8 mouse cellular contexts compared by ENCODE assay signal in genomic region chr4:148941321-148941720, GRCm38 (mm10).
DNase-seq lines count a peak whose midpoint lies in the region; ATAC-seq and TF ChIP-seq lines count a peak whose summit lies in the region.

No protein-coding gene starts in this region.

- no peak overlapping the region for H3K4me3 ChIP-seq in heart, embryonic 10.5 days
- peak overlapping the region in 1 of 2 experiments; percentile 52; a peak in 3 of 4 replicates for H3K4me3 ChIP-seq in MEL (ENCODE audit: control insufficient read depth in 1 of 2, insufficient read depth in 1 of 2, low read depth in 2 of 2, low read length in 2 of 2)
- no peak overlapping the region for H3K4me3 ChIP-seq in hindbrain, embryonic 14.5 days (replicated peaks; ENCODE audit: low read length)
- H3K4me3 ChIP-seq in midbrain, embryonic 10.5 days = peak overlapping the region; percentile 42

- ATAC-seq in hindbrain, embryonic 14.5 days (ENCODE audit: low FRiP score) = no peak

- peak overlapping the region; percentile 81 for H3K9ac ChIP-seq in MEL (ENCODE audit: control insufficient read depth, low read depth, low read length, poor library complexity, severe bottlenecking)
- H3K9ac ChIP-seq in hindbrain, embryonic 14.5 days = 0 out of 2 replicates have a peak overlapping the region, but pooled peaks have one; percentile 29

- H3K36me3 ChIP-seq in heart, embryonic 10.5 days = peaks cover 88% of the 10 kb centered on the region
- peaks cover 0 to 4% of the 10 kb centered on the region in 2 experiments; a peak in 2 of 4 replicates for H3K36me3 ChIP-seq in MEL (ENCODE audit: control insufficient read depth in 1 of 2, insufficient read depth in 2 of 2, low read length in 2 of 2)
- no peaks in the 10 kb centered on the region for H3K36me3 ChIP-seq in hindbrain, embryonic 14.5 days (replicated peaks; ENCODE audit: control insufficient read depth, insufficient read depth)
- peaks cover 32% of the 10 kb centered on the region for H3K36me3 ChIP-seq in midbrain, embryonic 10.5 days

- no peaks in the 10 kb centered on the region for H3K9me3 ChIP-seq in heart, embryonic 10.5 days
- H3K9me3 ChIP-seq in MEL (replicated peaks; ENCODE audit: insufficient read depth, low read length) = no peaks in the 10 kb centered on the region
- no peaks in the 10 kb centered on the region for H3K9me3 ChIP-seq in hindbrain, embryonic 14.5 days (ENCODE audit: control insufficient read depth, low read length)
- H3K9me3 ChIP-seq in midbrain, embryonic 10.5 days (replicated peaks) = no peaks in the 10 kb centered on the region

- H3K4me2 ChIP-seq in hindbrain, embryonic 14.5 days (replicated peaks) = peak overlapping the region; percentile 38; the same call in 1 of the 2 replicates

- 69% methylated on average over 11 of the region's 11 CpGs for WGBS in heart, embryonic 10.5 days
- 36% methylated on average over 11 of the region's 11 CpGs for WGBS in hindbrain, embryonic 14.5 days
- 60% methylated on average over 11 of the region's 11 CpGs for WGBS in midbrain, embryonic 10.5 days

- H3K4me1 ChIP-seq in heart, embryonic 10.5 days = peaks cover 63% of the 10 kb centered on the region
- peaks cover 0 to 5% of the 10 kb centered on the region in 2 experiments; a peak in 2 of 4 replicates for H3K4me1 ChIP-seq in MEL (ENCODE audit: control insufficient read depth in 1 of 2, insufficient read depth in 2 of 2, low read length in 2 of 2)
- H3K4me1 ChIP-seq in hindbrain, embryonic 14.5 days (replicated peaks; ENCODE audit: control insufficient read depth, insufficient read depth, low read length) = peaks cover 15% of the 10 kb centered on the region
- peaks cover 49% of the 10 kb centered on the region for H3K4me1 ChIP-seq in midbrain, embryonic 10.5 days

- no peak for TF ChIP-seq RAD21 in MEL (IDR thresholded peaks at IDR 0.05; ENCODE audit: low read depth, low read length)

- intact Hi-C loops in heart, postnatal 10 days (cut with DNase I) = no loop called here

- peak overlapping the region; percentile 77; the same call in 1 of the 2 replicates for H3K27ac ChIP-seq in heart, embryonic 10.5 days
- H3K27ac ChIP-seq in MEL (ENCODE audit: control insufficient read depth, low read depth, low read length) = peak overlapping the region; percentile 64
- H3K27ac ChIP-seq in hindbrain, embryonic 14.5 days = peak overlapping the region; percentile 44
- H3K27ac ChIP-seq in midbrain, embryonic 10.5 days (replicated peaks) = peak overlapping the region; percentile 79

- TF ChIP-seq EP300 in MEL (IDR thresholded peaks at IDR 0.05; ENCODE audit: low read depth in 1 of 2, low read length in 2 of 2) = no peak

- peaks cover 35% of the 10 kb centered on the region for H3K27me3 ChIP-seq in heart, embryonic 10.5 days (ENCODE audit: insufficient read depth, poor library complexity, severe bottlenecking)
- H3K27me3 ChIP-seq in MEL (ENCODE audit: control insufficient read depth in 1 of 2, insufficient read depth in 2 of 2, low read length in 2 of 2) = no peaks in the 10 kb centered on the region
- H3K27me3 ChIP-seq in hindbrain, embryonic 14.5 days (ENCODE audit: control insufficient read depth, insufficient read depth, low read length) = peaks cover 11% of the 10 kb centered on the region; the same call in 1 of the 2 replicates
- H3K27me3 ChIP-seq in midbrain, embryonic 10.5 days (ENCODE audit: low read depth, poor library complexity, severe bottlenecking) = peaks cover 97% of the 10 kb centered on the region

- no peak for TF ChIP-seq POLR2A in MEL (IDR thresholded peaks at IDR 0.05; ENCODE audit: control insufficient read depth in 1 of 2, insufficient read depth in 1 of 2, low read depth in 1 of 2, low read length in 2 of 2, poor library complexity in 1 of 2)

- TF ChIP-seq CTCF in MEL (IDR thresholded peaks at IDR 0.05 in 2 of 3, conservative IDR thresholded peaks at IDR 0.05 in 1 of 3; ENCODE audit: control insufficient read depth in 1 of 3, insufficient read depth in 1 of 3, low read depth in 2 of 3, low read length in 3 of 3, poor library complexity in 1 of 3, severe bottlenecking in 1 of 3) = no peak

- no peaks in the 10 kb centered on the region; the same call in 1 of the 2 replicates for H3K79me2 ChIP-seq in MEL (ENCODE audit: control insufficient read depth, insufficient read depth, low read length, poor library complexity)

- no peak for DNase-seq in heart, embryonic 10.5 days (ENCODE audit: low spot score)
- DNase-seq in heart, postnatal 10 days = no peak
- peak; percentile 14 for DNase-seq in MEL (ENCODE audit: low read depth, low spot score)
- DNase-seq in hindbrain, embryonic 14.5 days (ENCODE audit: low spot score) = no peak
- peak; percentile 23 for DNase-seq in midbrain, embryonic 10.5 days (ENCODE audit: low spot score)
- DNase-seq in cerebellum, postnatal 14 days = no peak
- DNase-seq in layer of hippocampus, postnatal 14 days (ENCODE audit: low spot score in 2 of 2) = no peak
- DNase-seq in cerebellum, postnatal 25 days = no peak

TF ChIP-seq in MEL, 35 proteins besides CTCF, POLR2A, EP300 and RAD21:
- TF ChIP-seq MXI1 (IDR thresholded peaks at IDR 0.05; ENCODE audit: low read depth, low read length) (no peak), KAT2A (conservative IDR thresholded peaks at IDR 0.05; ENCODE audit: low read depth, low read length) (no peak), USF1 (IDR thresholded peaks at IDR 0.05; ENCODE audit: low read depth, low read length) (no peak), TBP (IDR thresholded peaks at IDR 0.05; ENCODE audit: low read depth, low read length) (no peak), ZNF384 (IDR thresholded peaks at IDR 0.05; ENCODE audit: low read depth, low read length) (no peak), TAL1 (IDR thresholded peaks at IDR 0.05; ENCODE audit: low read length) (no peak)

Comparison
In these comparisons a context has a peak if more than half of its experiments do, and no peak if none do; other contexts are left out.
1. DNase-seq: peak in MEL (single experiment) and midbrain, embryonic 10.5 days (single experiment); none in heart, embryonic 10.5 days (single experiment), heart, postnatal 10 days (0 of 2), hindbrain, embryonic 14.5 days (single experiment), cerebellum, postnatal 14 days (0 of 2), layer of hippocampus, postnatal 14 days (0 of 2) and cerebellum, postnatal 25 days (0 of 2).
2. Peak in every context shown above with its lines, with median percentiles within 50 percentile points of each other: H3K27ac ChIP-seq.